Mouse (Mus musculus) olfactory bulb, adult 2 months (tissue): ENCODE measurements around the gene Pik3r4.

Experiments used
- CTCF ChIP-seq: fragments of 200-500 bp; IDR thresholded peaks from 2 replicates; pipeline ENCODE4 v1.5.1; 2012; ENCODE audit warnings: low read depth, mild to moderate bottlenecking, low read length, moderate library complexity; ENCODE audit not compliant: insufficient read depth
- POLR2A ChIP-seq: fragments of 200-500 bp; IDR thresholded peaks from 2 replicates; pipeline ENCODE4 v1.6.1; 2012; ENCODE audit warnings: mild to moderate bottlenecking, low read depth, low read length, moderate library complexity; ENCODE audit not compliant: insufficient read depth

- TF ChIP-seq CTCF (no peak), POLR2A (no peak)
Observed at GRCm38 (mm10) chr9:105633961-105634360, 8.8 kb upstream of the Pik3r4 start.
